Mouse (Mus musculus): ENCODE results near the gene Gm10273.

Gm10273 gene

GRCm38 (mm10) chr10:59402899-59403792, 7.7 kb downstream of the Gm10273 start, which contains the start of gene Pla2g12b:
Pla2g12b (plus strand) TSS chr10:59403660.
- no peak for DNase-seq (ENCODE audit: low read depth in 2 of 2, low spot score in 2 of 2)

- no peak for DNase-seq (ENCODE audit: low read depth in 2 of 2, low spot score in 2 of 2)
These were observed 8.3 kb downstream of the Gm10273 start for GRCm38 (mm10) chr10:59403793-59404149.

- DNase-seq (ENCODE audit: low read depth in 2 of 2, low spot score in 2 of 2), result no peak
These were observed 13.1 kb downstream of the Gm10273 start for GRCm38 (mm10) chr10:59408499-59408898.

GRCm38 (mm10) chr10:59410264-59410663, 14.8 kb downstream of the Gm10273 start:
- no peak for DNase-seq (ENCODE audit: low read depth in 2 of 2, low spot score in 2 of 2)

- DNase-seq (ENCODE audit: low read depth in 2 of 2, low spot score in 2 of 2), result no peak
These were observed 18.3 kb downstream of the Gm10273 start for GRCm38 (mm10) chr10:59413711-59414110.

GRCm38 (mm10) chr10:59416623-59417022, 21.2 kb downstream of the Gm10273 start:
- no peak for DNase-seq (ENCODE audit: low read depth in 2 of 2, low spot score in 2 of 2)

GRCm38 (mm10) chr10:59419516-59419915, 24.1 kb downstream of the Gm10273 start:
- no peak for DNase-seq (ENCODE audit: low read depth in 2 of 2, low spot score in 2 of 2)

- no peak for DNase-seq (ENCODE audit: low read depth in 2 of 2, low spot score in 2 of 2)
These were observed 29.0 kb downstream of the Gm10273 start for GRCm38 (mm10) chr10:59424453-59424852.

- no peak for DNase-seq (ENCODE audit: low read depth in 2 of 2, low spot score in 2 of 2)
These were observed 29.9 kb downstream of the Gm10273 start for GRCm38 (mm10) chr10:59425369-59425768.

- no peak for DNase-seq (ENCODE audit: low read depth in 2 of 2, low spot score in 2 of 2)
These were observed 30.9 kb downstream of the Gm10273 start for GRCm38 (mm10) chr10:59426371-59426770.

- no peak for DNase-seq (ENCODE audit: low read depth in 2 of 2, low spot score in 2 of 2)
These were observed 34.2 kb downstream of the Gm10273 start for GRCm38 (mm10) chr10:59429448-59430135.

- DNase-seq (ENCODE audit: low read depth in 2 of 2, low spot score in 2 of 2), result peak in 1 of 2 experiments; percentile 2
These were observed 35.3 kb downstream of the Gm10273 start for GRCm38 (mm10) chr10:59430701-59431218.

- DNase-seq (ENCODE audit: low read depth in 2 of 2, low spot score in 2 of 2), result no peak
These were observed 40.3 kb downstream of the Gm10273 start for GRCm38 (mm10) chr10:59435746-59436145.

- DNase-seq (ENCODE audit: low read depth in 2 of 2, low spot score in 2 of 2), result no peak
These were observed 43.2 kb downstream of the Gm10273 start for GRCm38 (mm10) chr10:59438651-59439050.

- no peak for DNase-seq (ENCODE audit: low read depth in 2 of 2, low spot score in 2 of 2)
These were observed 44.1 kb downstream of the Gm10273 start for GRCm38 (mm10) chr10:59439508-59439931.

- DNase-seq (ENCODE audit: low read depth in 2 of 2, low spot score in 2 of 2), result no peak
These were observed 44.7 kb downstream of the Gm10273 start for GRCm38 (mm10) chr10:59440177-59440576.

- DNase-seq (ENCODE audit: low read depth in 2 of 2, low spot score in 2 of 2), result no peak
These were observed 46.3 kb downstream of the Gm10273 start, which contains the start of gene Oit3 for GRCm38 (mm10) chr10:59441735-59442134. Oit3 (minus strand) TSS chr10:59441778.

GRCm38 (mm10) chr10:59443212-59443611, 47.8 kb downstream of the Gm10273 start:
- DNase-seq (ENCODE audit: low read depth in 2 of 2, low spot score in 2 of 2), result no peak

GRCm38 (mm10) chr10:59444106-59444505, 48.7 kb downstream of the Gm10273 start:
- no peak for DNase-seq (ENCODE audit: low read depth in 2 of 2, low spot score in 2 of 2)

- no peak for DNase-seq (ENCODE audit: low read depth in 2 of 2, low spot score in 2 of 2)
These were observed 49.2 kb downstream of the Gm10273 start for GRCm38 (mm10) chr10:59444635-59445034.
